Mouse (Mus musculus) gastrocnemius, postnatal 4 days (tissue): ENCODE data around the gene Anks6. TPM values are rescaled to one million over a fixed set of nuclear protein-coding genes. Genes with fewer than 3 reads are reported as not detected.
"Not testable (repeated sequence)": the region's sequence is repeated elsewhere in the genome, so short reads cannot be mapped to it uniquely, and the experiment has no call there.

Experiments
- DNase-seq, 2 experiments: peaks; one replicate each; pipeline ENCODE4 v3.0.0; 2021 to 2022; ENCODE audit warnings: low spot score in 2 of 2, mixed read lengths in 2 of 2
- long read RNA-seq, 2 experiments: library from polyadenylated mRNA; stranded (forward); transcript quantifications; one replicate each; pipeline ENCODE4 v2.0.0; 2021
- total RNA-seq, 2 experiments: library from RNA; stranded (reverse); gene quantifications; 2 replicates each; pipeline ENCODE4 v1.2.3; 2021

Anks6 gene
- 10 to 100 TPM in 1 of 2 experiments, 1 to 10 TPM in 1; 9.6 to 10.9 TPM for total RNA-seq
- long read RNA-seq, experiment 1, transcript Anks6-205 (16 exons, 3,438 nt): major isoform, 6 of 21 reads
- long read RNA-seq, experiment 1, partial matches to known transcripts: 4 of 21 reads
- long read RNA-seq, experiment 1, other reads (novel, unspliced or antisense): 11 of 21 reads
- long read RNA-seq, experiment 2, transcript Anks6-205 (16 exons, 3,438 nt): major isoform, 7 of 26 reads
- long read RNA-seq, experiment 2, partial matches to known transcripts: 3 of 26 reads
- long read RNA-seq, experiment 2, other reads (novel, unspliced or antisense): 16 of 26 reads

DNA sequence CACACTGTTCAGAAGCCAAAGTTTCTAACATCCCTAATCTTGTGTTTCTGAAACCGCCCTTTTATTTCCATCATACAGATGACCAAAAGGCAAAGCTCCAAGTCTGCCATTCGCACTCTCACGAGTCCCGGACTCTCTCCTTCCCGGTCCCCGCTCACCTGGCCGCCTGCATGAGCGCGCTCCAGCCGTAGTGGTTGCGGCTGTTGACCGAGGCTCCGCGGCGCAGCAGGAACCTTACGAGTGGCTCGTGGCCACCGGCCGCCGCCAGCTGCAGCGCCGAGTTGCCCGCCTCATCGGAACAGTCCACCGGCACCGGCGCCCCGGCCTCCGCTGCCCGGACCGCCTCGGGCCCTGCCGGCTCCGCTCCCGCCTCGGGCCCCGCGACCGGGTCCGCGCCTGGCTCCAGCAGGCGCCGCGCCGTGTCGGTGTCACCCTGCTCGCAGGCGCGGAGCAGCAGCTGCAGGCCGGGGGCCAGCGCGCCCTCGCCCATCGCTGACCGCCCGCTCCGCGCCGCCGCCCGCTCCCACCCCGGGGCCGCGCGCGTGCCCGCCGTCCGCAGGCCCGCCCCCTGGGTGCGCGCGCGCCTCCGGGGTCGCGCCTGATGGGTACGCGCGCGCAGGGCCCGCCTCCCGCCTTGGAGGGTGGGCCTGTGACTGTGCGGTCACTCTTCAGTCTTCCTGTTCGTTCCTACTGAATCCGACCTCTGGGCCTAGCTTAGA, at the start of gene Anks6:
TSS of gene Anks6 (minus strand) at position 637 of the 719 bp plus-strand sequence.
- DNase-seq: peak; percentile 75 to 82

- DNase-seq: no peak
These were observed 46.3 kb upstream of the Anks6 start for GRCm38 (mm10) chr4:47103561-47103960.

- no peak for DNase-seq
These were observed 36.4 kb upstream of the Anks6 start for GRCm38 (mm10) chr4:47093647-47094046.

GRCm38 (mm10) chr4:47093161-47093560, 35.9 kb upstream of the Anks6 start:
- DNase-seq: no peak

DNA sequence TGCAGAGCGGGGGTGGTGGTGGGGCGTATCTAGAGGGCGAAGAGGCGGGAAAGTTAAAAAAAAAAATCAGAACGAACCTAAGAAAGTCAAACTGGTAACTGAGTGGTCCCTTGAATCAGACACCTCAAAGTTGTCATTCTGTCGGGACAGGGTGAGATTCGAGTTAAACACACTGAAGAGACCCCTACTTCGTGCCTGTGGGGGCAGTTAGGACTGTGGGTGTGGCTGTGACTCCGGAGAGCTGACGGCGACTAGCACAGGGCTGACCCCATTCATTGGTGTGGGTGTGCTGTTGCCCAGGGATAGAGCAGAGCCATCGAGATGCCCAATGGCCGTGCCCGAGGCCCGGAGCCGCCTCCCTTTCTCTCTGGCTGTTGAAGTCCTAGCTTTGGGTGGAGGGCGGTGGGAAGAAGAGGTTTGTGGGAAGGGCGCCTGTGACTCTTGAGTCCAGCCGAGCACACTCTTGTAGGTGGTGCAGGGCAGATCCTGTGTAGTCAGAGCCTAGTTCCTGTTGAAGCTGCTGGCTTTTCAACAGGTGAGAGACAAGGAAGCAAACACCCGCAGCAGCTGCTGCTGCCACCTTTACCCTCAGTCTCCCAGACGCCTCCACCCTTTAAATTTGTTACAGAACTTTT, 35.3 kb upstream of the Anks6 start:
- DNase-seq: no peak

DNA sequence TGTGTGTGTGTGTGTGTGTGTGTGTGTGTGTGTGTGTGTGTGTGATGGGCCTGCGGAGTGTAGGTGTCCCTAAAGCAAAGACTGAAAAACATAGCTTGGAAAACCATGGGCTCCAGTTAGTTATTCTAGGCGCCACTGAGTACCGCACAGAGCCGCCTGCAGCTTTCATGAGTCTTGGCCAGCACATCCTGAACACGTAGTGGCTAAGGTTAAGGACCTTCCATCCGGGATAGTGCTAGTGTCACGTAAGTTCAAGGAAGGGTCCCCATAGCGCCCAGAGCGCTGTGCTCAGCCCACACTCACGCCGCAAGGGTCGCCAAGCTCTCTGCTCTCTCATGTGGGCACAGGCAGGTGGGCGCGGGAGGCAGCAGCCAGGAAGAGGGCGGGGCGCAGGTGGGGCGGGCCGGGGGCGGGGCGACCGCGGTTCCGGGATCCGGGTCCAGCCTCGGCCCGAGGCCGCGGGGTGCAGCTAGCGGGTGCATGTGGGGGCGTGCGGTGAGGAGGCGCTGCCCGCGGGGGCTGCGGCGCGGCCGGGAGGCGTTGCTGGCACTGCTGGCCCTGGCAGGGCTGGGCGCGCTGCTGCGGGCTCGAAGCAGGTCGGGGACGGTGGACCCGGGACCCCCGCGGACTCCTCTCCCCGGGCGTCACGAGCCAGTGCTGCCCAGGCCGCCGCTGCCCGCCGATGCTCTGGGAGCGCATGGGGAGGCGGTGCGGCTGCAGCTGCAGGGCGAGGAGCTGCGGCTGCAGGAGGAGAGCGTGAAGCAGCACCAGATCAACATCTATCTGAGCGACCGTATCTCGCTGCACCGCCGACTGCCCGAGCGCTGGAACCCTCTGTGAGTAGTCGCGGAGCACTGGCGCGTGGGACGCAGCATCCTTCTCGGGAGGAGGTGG, 34.5 kb upstream of the Anks6 start, which contains the start of gene Galnt12:
TSS of gene Galnt12 (plus strand) at position 417 of the 894 bp plus-strand sequence.
- DNase-seq: no peak

DNA sequence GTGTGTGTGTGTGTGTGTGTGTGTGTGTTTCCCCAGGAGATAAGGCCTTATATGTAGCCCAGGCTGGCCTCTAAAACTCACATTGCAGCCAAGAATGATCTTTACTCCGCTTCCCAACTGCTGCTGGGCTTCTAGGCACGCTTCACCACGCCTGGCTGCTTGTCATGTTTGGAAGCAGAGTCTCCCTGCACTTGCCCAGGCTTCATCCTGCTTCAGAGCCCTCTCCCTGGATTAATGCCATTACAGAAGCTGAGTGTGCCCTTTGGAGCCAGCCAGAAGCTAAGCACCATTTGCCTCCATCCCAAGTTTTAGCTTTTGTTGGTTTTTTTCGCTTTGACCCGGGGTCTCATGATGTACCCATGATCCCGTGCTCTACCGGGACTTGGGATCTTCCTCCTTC, 31.4 kb upstream of the Anks6 start:
- DNase-seq: no peak

DNA sequence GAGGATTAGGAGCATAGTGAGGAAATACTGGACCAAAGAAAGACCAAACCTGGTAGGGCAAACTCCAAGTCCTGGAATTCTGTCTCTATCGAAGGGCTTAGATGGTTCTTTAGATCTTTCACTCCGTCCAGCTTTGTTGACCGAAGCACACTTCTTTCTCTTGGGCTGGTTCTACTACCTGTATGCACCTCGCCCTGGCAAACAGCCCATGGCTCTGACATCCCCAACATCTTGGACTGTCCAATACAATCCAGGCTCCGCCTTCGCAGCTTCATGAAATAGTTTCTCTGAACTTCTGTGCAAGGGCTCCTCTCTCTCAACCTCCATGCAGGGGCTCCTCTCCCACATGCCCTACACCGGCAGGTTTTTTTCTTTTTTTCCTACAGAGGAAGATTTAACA, 26.6 kb upstream of the Anks6 start:
- no peak for DNase-seq

DNA sequence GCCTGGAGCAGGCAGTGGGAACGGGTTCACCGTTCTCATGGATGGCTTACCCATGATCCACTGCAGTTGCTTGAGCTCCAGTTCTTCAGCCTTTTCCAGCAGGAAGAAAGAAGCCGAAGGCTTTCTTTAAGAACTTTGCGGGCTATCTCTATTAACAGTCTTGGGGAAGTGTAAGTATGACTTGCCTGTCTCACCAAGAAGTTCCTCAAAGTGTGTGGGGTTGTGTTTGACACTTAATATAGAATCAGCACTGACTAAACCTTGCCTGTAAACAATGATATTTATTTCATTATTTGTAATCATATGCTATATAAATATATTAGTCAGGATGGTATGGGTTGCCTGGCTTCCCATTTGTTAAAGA, 23.4 kb upstream of the Anks6 start:
- no peak for DNase-seq

DNA sequence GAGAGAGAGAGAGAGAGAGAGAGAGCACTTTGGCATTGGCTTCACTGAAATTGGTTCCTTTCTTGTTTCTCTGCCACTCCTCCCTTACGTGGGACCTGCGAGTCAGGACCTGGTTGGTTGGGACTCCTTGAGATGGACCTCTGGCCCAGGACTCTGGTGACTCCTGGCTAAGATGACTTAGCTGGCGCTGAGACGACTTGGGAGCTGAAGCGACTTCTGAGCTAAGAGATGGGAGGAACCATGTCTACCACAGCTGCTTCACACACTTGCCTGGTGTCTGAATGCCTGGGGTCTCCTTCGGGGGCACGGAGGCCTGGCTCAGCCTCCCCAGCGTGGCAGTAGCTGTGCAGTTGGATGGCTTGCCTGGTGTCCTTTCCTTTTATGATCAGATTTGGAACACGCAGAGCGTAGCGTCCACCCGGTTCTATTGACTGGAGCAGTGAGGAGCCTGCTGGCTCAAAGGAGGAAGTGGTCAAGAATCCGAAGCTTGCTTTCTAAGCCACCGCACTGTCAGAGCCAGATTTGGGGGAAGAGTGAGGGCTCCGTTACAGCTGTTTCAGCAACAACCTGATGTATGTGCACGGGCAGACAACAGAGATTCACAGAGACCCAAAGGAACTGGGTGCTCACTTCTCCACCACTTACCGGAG, 22.9 kb upstream of the Anks6 start:
- no peak for DNase-seq

DNA sequence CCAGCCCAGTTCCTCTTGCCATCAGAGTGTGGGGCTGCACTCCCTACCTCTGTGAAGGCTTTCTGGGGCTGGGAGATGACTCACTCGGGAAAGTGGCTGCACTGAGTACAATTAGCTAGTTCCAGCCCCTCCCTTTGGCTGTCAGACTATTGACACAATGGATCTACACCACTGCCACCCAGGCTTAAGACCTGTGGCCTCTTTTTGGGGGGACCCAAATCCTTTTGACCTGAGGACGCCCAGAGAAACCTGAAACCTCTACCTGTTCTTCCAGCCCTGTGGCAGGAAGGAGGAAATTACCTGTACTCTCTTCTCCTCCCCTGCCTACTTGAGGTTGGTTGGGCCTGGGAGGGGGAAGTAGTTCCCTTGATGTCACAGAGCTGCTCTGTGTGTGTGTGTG, 17.8 kb upstream of the Anks6 start:
- no peak for DNase-seq

- DNase-seq: no peak
These were observed 3.7 kb upstream of the Anks6 start for GRCm38 (mm10) chr4:47060900-47061299.

- no peak for DNase-seq
These were observed 491 bp upstream of the Anks6 start for GRCm38 (mm10) chr4:47057510-47058325.

DNA sequence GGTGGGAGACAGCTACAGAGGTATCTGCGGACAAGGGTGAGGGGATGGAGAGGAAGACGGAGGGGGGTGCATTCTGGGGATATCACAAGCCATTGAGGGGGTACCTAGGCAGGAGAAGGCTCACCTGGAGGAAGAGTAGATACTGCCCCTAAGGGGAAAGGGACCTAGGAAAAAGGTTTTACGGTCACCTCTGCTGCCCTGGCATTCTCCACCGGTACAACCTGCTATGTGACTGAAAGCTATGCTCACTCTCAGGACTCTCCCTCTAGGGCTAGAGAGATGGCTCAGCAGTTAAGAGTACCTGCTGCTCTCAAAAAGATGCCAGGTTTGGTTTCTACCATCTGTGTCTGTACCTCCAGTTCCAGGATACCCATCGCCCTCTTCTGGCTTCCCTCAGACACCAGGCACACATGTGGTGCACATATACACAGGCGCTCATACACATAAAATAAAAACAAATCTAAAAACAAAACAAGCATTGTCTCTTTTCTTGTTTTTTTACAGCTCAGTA, 1.6 kb downstream of the Anks6 start:
- DNase-seq: no peak

- DNase-seq: not testable (repeated sequence)
These were observed 2.1 kb downstream of the Anks6 start for GRCm38 (mm10) chr4:47055170-47055569.

DNA sequence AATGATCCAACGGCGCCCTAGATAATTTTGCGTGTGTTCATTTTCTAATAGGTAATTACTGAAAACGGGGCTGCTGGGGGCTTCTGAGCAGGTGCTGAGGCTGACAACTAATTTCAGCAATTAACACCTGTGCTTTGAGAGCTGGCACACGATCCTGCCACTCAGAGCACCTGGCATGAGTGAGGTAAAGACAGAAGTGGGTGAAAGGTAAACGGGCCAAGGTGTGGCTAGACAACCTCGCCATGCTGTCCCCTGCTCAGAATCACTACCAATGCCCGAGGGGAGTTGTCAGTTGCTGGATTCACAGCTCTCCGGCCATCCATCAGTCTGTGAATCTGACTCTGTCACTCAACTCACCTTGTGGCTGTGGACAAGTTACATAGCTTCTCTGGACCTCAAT, 5.3 kb downstream of the Anks6 start:
- DNase-seq: no peak

DNA sequence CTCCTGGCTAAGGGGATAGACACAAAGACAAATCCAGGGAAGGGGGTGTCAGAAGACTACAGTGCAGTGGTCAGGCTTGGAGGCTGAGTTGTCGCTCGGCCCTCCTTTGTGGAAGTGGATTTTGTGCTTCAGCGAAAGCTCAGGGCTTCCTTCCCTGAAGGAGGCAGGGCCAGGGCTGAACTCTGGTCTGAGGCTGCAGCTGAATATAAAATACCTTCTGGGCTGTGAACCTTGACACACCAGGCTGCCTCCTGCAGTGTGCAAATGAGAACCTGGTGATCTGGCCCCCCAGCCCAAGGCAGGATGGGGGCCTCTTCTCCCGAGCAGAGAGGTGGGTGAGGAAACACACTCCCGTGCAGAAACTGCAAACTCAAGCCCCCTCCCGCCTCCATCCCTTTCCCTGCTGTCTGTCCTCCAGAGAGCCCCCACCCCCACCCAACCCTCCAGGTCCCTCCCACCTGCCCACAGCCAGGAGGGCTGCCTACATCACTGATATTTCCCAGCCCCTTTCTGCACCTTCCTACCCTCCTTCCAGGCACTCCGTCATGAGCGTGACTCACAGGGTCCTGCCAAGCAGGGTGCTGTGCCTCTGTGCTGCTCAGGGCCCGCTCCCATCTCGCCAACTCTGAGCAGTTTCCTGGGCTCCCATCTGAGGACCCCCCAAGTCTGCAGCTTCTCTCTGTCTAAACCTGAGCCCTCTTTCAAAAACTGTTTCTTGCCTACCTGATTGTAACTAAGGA, 6.4 kb downstream of the Anks6 start:
- DNase-seq: no peak

GRCm38 (mm10) chr4:47050167-47050566, 7.1 kb downstream of the Anks6 start:
- DNase-seq: peak; percentile 76 to 84

- DNase-seq: no peak
These were observed 8.0 kb downstream of the Anks6 start for GRCm38 (mm10) chr4:47049216-47049615.
